Mouse (Mus musculus): ENCODE data around the gene Chrnb1. TPM values are rescaled to one million over a fixed set of nuclear protein-coding genes. Genes with fewer than 3 reads are reported as not detected.

Chrnb1 gene
- 5.7 and 8.7 TPM in 2 replicates for polyA plus RNA-seq (2012; rRNA removed)

GRCm38 (mm10) chr11:69795168-69795982 is at the start of gene Chrnb1:
Gene Chrnb1 (minus strand): TSS chr11:69795943.

GRCm38 (mm10) chr11:69837952-69838713 is 42.4 kb upstream of the Chrnb1 start, which contains the start of gene Tmem256:
Gene Tmem256 (plus strand): TSS chr11:69838514.

DNA sequence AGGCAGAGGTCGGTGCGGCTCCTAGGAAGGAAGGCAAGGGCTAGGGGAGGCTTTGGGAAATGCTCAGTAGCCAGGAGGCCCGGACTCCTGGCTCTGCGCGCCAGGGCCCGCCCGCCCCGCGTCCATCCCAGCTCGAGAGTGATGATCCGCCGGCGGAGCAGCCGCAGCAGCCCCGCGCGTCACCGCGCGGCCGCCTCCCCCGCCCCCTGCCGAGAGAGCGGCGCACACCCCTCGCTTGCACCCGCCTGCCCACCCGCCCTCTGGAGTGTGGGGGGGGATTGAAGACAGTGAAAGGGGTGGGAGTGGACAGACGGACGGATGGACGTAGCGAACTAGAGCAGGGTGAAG is 41.8 kb upstream of the Chrnb1 start, which contains the start of gene Nlgn2:
Gene Nlgn2 (minus strand): TSS at position 181 of the 348 bp plus-strand sequence.

GRCm38 (mm10) chr11:69822080-69822479 is 26.3 kb upstream of the Chrnb1 start, which contains the start of gene Spem1:
Gene Spem1 (minus strand): TSS chr11:69822180.

GRCm38 (mm10) chr11:69818365-69818764 is 22.6 kb upstream of the Chrnb1 start, which contains the start of gene Spem2:
Gene Spem2 (minus strand): TSS chr11:69818465.

GRCm38 (mm10) chr11:69815155-69815554 is 19.4 kb upstream of the Chrnb1 start, which contains the start of gene Gm39566:
Gene Gm39566 (minus strand): TSS chr11:69815298.

GRCm38 (mm10) chr11:69804972-69805909 is 9.5 kb upstream of the Chrnb1 start, which contains the start of gene Tmem102:
Gene Tmem102 (minus strand): TSS chr11:69805624.

DNA sequence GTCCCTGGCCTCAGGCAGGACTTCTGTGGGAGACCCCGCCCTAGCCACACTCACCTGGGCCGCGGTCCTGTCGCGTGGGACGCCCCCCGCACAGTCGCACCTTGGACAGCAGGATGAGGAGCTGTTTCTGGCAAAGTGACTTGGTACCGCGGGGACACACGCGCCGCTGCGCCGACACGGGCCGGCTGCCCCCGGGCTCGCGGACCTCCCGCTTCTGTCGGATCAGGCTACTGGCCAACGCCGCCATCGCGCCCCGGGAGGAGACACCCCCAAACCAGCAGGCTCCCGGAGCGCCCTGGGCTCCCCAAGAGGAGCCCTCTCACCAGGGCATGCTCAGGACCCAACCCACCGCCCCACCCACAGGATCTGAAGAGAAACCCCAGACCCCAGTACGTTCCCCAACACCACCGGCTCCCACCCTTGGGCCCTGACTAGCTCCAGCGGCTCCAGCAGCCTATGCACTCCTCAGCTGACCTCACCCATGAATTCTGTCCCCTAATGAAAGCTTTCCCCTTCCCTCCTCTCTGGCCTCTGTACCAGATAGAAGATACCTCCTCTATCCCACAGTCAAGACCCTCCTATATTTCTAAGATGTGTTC is 5.7 kb upstream of the Chrnb1 start, which contains the start of gene Fgf11:
Gene Fgf11 (minus strand): TSS at position 479 of the 599 bp plus-strand sequence.

DNA sequence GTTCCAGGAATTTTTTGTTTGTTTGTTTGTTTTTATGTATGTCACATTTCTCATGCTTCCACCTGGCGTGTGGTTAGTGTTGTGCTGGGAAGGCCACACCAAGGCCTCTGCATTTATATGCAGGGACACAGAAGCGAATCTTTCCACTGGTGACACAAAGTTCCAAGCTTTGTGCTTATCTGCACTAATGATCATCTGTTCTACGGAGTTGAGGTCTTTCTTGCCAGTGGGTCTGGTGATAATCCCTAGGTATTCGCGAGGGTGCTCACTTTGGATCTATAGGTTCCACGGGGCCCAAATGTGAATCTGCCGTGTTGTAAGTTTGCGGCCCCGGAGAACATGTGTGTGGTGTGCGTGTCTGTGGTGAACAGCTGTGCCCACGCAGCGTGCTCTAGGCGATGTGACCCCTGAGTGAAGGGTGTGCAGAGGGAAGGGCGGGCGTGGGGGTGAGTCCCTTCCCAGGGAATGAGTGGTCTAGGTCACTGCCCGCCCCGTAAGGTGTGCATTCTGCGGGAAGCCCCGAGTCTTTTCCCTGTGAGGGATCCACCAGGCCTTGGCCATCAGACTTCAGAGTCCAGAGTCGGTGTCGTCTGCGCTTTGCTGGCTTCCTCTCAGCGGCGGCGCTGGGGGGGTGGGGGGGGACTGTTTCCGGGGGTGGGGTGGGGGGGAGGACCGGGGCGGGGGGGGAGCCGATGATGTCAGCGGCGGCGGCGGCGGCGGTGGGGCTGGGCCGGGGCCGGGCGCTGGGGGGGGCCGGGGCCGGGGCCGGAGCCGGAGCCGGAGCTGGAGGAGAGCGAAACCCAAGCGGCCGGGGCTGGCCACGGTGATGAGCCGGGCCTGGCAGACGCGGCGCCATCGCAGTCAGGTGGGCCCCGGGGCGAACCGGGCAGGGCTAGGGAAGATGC is 30.3 kb downstream of the Chrnb1 start, which contains the start of gene Zbtb4:
Gene Zbtb4 (plus strand): TSS at position 692 of the 905 bp plus-strand sequence.

GRCm38 (mm10) chr11:69761868-69762267 is 33.9 kb downstream of the Chrnb1 start, which contains the start of gene Slc35g3:
Gene Slc35g3 (minus strand): TSS chr11:69761968.

GRCm38 (mm10) chr11:69758478-69758970 is 37.2 kb downstream of the Chrnb1 start, which contains the start of gene Polr2a:
Gene Polr2a (minus strand): TSS chr11:69758637.

Other genes with a start within 250 kb of the Chrnb1 start
- gene Dnah2, start 246.8 kb downstream of the Chrnb1 start, polyA plus RNA-seq (2012; rRNA removed) = 0.44 and 0.93 TPM in 2 replicates
- gene Efnb3, start 235.7 kb downstream of the Chrnb1 start, polyA plus RNA-seq (2012; rRNA removed) = 1.1 and 1.8 TPM in 2 replicates
- gene Wrap53, start 215.7 kb downstream of the Chrnb1 start, polyA plus RNA-seq (2012; rRNA removed) = 13.9 and 18.2 TPM in 2 replicates
- gene Trp53, start 215.6 kb downstream of the Chrnb1 start, polyA plus RNA-seq (2012; rRNA removed) = 69.1 and 71.7 TPM in 2 replicates
- gene Atp1b2, start 190.0 kb downstream of the Chrnb1 start, polyA plus RNA-seq (2012; rRNA removed) = 6.2 and 6.3 TPM in 2 replicates
- not detected in 2 replicates for gene Shbg, start 178.0 kb downstream of the Chrnb1 start, polyA plus RNA-seq (2012; rRNA removed)
- 1.3 and 1.8 TPM in 2 replicates for gene Sat2, start 173.9 kb downstream of the Chrnb1 start, polyA plus RNA-seq (2012; rRNA removed)
- 40.4 and 45.3 TPM in 2 replicates for gene Fxr2, start 163.0 kb downstream of the Chrnb1 start, polyA plus RNA-seq (2012; rRNA removed)
- gene Sox15, start 140.6 kb downstream of the Chrnb1 start, polyA plus RNA-seq (2012; rRNA removed) = not detected in 2 replicates
- 97.9 and 102 TPM in 2 replicates for gene Mpdu1, start 133.3 kb downstream of the Chrnb1 start, polyA plus RNA-seq (2012; rRNA removed)
- gene Cd68, start 129.8 kb downstream of the Chrnb1 start, polyA plus RNA-seq (2012; rRNA removed) = 16.9 and 23.1 TPM in 2 replicates
- 190 and 192 TPM in 2 replicates for gene Eif4a1, start 123.5 kb downstream of the Chrnb1 start, polyA plus RNA-seq (2012; rRNA removed)
- gene Senp3, start 113.9 kb downstream of the Chrnb1 start, polyA plus RNA-seq (2012; rRNA removed) = 37.8 and 38.7 TPM in 2 replicates
- gene Tnfsf13, start 110.2 kb downstream of the Chrnb1 start, polyA plus RNA-seq (2012; rRNA removed) = 15.1 and 20.9 TPM in 2 replicates
- 26.3 and 32.5 TPM in 2 replicates for gene Tnfsf12, start 100.1 kb downstream of the Chrnb1 start, polyA plus RNA-seq (2012; rRNA removed)
- gene Tnfsfm13, start 99.8 kb downstream of the Chrnb1 start, polyA plus RNA-seq (2012; rRNA removed) = 5.2 and 5.7 TPM in 2 replicates
- 19.8 and 20.0 TPM in 2 replicates for gene Polr2a, start 37.3 kb downstream of the Chrnb1 start, polyA plus RNA-seq (2012; rRNA removed)
- gene Slc35g3, start 34.0 kb downstream of the Chrnb1 start, polyA plus RNA-seq (2012; rRNA removed) = 0.33 TPM in 1 of 2 replicates, not detected in the other
- 37.2 and 40.3 TPM in 2 replicates for gene Zbtb4, start 30.0 kb downstream of the Chrnb1 start, polyA plus RNA-seq (2012; rRNA removed)
- 6.4 and 6.9 TPM in 2 replicates for gene Fgf11, start 5.9 kb upstream of the Chrnb1 start, polyA plus RNA-seq (2012; rRNA removed)
- 45.7 and 55.0 TPM in 2 replicates for gene Tmem102, start 9.7 kb upstream of the Chrnb1 start, polyA plus RNA-seq (2012; rRNA removed)
- not detected in 2 replicates for gene Gm39566, start 19.4 kb upstream of the Chrnb1 start, polyA plus RNA-seq (2012; rRNA removed)
- gene Spem2, start 22.5 kb upstream of the Chrnb1 start, polyA plus RNA-seq (2012; rRNA removed) = not detected in 2 replicates
- gene Spem1, start 26.2 kb upstream of the Chrnb1 start, polyA plus RNA-seq (2012; rRNA removed) = 0.22 TPM in 1 of 2 replicates, not detected in the other
- 19.8 and 19.9 TPM in 2 replicates for gene Nlgn2, start 41.8 kb upstream of the Chrnb1 start, polyA plus RNA-seq (2012; rRNA removed)
- gene Tmem256, start 42.6 kb upstream of the Chrnb1 start, polyA plus RNA-seq (2012; rRNA removed) = 153 and 198 TPM in 2 replicates
- gene Plscr3, start 50.4 kb upstream of the Chrnb1 start, polyA plus RNA-seq (2012; rRNA removed) = 55.2 and 58.3 TPM in 2 replicates
- 55.1 and 60.4 TPM in 2 replicates for gene Tnk1, start 62.8 kb upstream of the Chrnb1 start, polyA plus RNA-seq (2012; rRNA removed)
- gene Tmem95, start 82.1 kb upstream of the Chrnb1 start, polyA plus RNA-seq (2012; rRNA removed) = not detected in 2 replicates
- 4.0 and 4.9 TPM in 2 replicates for gene Kctd11, start 85.5 kb upstream of the Chrnb1 start, polyA plus RNA-seq (2012; rRNA removed)
- gene Acap1, start 99.6 kb upstream of the Chrnb1 start, polyA plus RNA-seq (2012; rRNA removed) = 6.5 and 6.7 TPM in 2 replicates
- 1.0 and 1.6 TPM in 2 replicates for gene 2810408A11Rik, start 105.0 kb upstream of the Chrnb1 start, polyA plus RNA-seq (2012; rRNA removed)
- gene Neurl4, start 105.1 kb upstream of the Chrnb1 start, polyA plus RNA-seq (2012; rRNA removed) = 43.3 and 44.8 TPM in 2 replicates
- gene Gps2, start 117.9 kb upstream of the Chrnb1 start, polyA plus RNA-seq (2012; rRNA removed) = 75.4 and 99.4 TPM in 2 replicates
- 270 and 293 TPM in 2 replicates for gene Eif5a, start 126.0 kb upstream of the Chrnb1 start, polyA plus RNA-seq (2012; rRNA removed)
- gene Ybx2, start 139.9 kb upstream of the Chrnb1 start, polyA plus RNA-seq (2012; rRNA removed) = 121 and 125 TPM in 2 replicates
- gene Slc2a4, start 152.2 kb upstream of the Chrnb1 start, polyA plus RNA-seq (2012; rRNA removed) = 33.6 and 50.8 TPM in 2 replicates
- gene Cldn7, start 168.8 kb upstream of the Chrnb1 start, polyA plus RNA-seq (2012; rRNA removed) = 779 and 796 TPM in 2 replicates
- gene Ctdnep1, start 185.2 kb upstream of the Chrnb1 start, polyA plus RNA-seq (2012; rRNA removed) = 100 and 117 TPM in 2 replicates
- gene Elp5, start 186.6 kb upstream of the Chrnb1 start, polyA plus RNA-seq (2012; rRNA removed) = 38.7 and 48.9 TPM in 2 replicates
- 207 and 284 TPM in 2 replicates for gene Gabarap, start 195.2 kb upstream of the Chrnb1 start, polyA plus RNA-seq (2012; rRNA removed)
- 12.3 and 13.5 TPM in 2 replicates for gene Phf23, start 199.8 kb upstream of the Chrnb1 start, polyA plus RNA-seq (2012; rRNA removed)
- 12.1 TPM in 2 replicates for gene Dvl2, start 204.7 kb upstream of the Chrnb1 start, polyA plus RNA-seq (2012; rRNA removed)
- 106 and 112 TPM in 2 replicates for gene Acadvl, start 219.5 kb upstream of the Chrnb1 start, polyA plus RNA-seq (2012; rRNA removed)
- 12.2 and 16.0 TPM in 2 replicates for gene Dlg4, start 221.0 kb upstream of the Chrnb1 start, polyA plus RNA-seq (2012; rRNA removed)